Mouse (Mus musculus) ovary, adult 18-20 months (tissue): ENCODE measurements at regions not wholly inside any gene's neighbourhood (a gene's known extent, or its start where the extent isn't known, plus 50 kb on each side); places are given as distances from the start of the nearest gene placed in this dataset.

Experiments used
- DNase-seq: peaks from one replicate; pipeline ENCODE4 v3.0.0; 2022; ENCODE audit warnings: low spot score, mixed read lengths

- no peak for DNase-seq
These were observed 186.7 kb upstream of the Robo2 start for GRCm38 (mm10) chr16:74598361-74598760.

- DNase-seq = peak; percentile 63
These were observed 186.2 kb upstream of the Robo2 start for GRCm38 (mm10) chr16:74597735-74598340.

GRCm38 (mm10) chr16:74591896-74592295, 180.3 kb upstream of the Robo2 start:
- DNase-seq = no peak

GRCm38 (mm10) chr16:74582645-74583423, 171.2 kb upstream of the Robo2 start:
- no peak for DNase-seq

- DNase-seq = no peak
These were observed 136.7 kb upstream of the Robo2 start for GRCm38 (mm10) chr16:74548374-74548773.

- DNase-seq = no peak
These were observed 118.9 kb upstream of the Robo2 start for GRCm38 (mm10) chr16:74530531-74530930.

GRCm38 (mm10) chr16:74528245-74528644, 116.6 kb upstream of the Robo2 start:
- no peak for DNase-seq

GRCm38 (mm10) chr16:74526521-74526920, 114.9 kb upstream of the Robo2 start:
- DNase-seq = no peak

- no peak for DNase-seq
These were observed 108.9 kb upstream of the Robo2 start for GRCm38 (mm10) chr16:74520501-74520900.

GRCm38 (mm10) chr16:74517888-74518287, 106.3 kb upstream of the Robo2 start:
- DNase-seq = no peak

GRCm38 (mm10) chr16:74517374-74517773, 105.7 kb upstream of the Robo2 start:
- no peak for DNase-seq

- no peak for DNase-seq
These were observed 102.9 kb upstream of the Robo2 start for GRCm38 (mm10) chr16:74514481-74514880.

- DNase-seq = no peak
These were observed 98.8 kb upstream of the Robo2 start for GRCm38 (mm10) chr16:74510383-74510782.

- DNase-seq = no peak
These were observed 97.9 kb upstream of the Robo2 start for GRCm38 (mm10) chr16:74509489-74509888.

- no peak for DNase-seq
These were observed 95.1 kb upstream of the Robo2 start for GRCm38 (mm10) chr16:74506719-74507118.

GRCm38 (mm10) chr16:74506173-74506709, 94.6 kb upstream of the Robo2 start:
- DNase-seq = no peak

- no peak for DNase-seq
These were observed 92.8 kb upstream of the Robo2 start for GRCm38 (mm10) chr16:74504426-74504825.

GRCm38 (mm10) chr16:74500687-74501086, 89.1 kb upstream of the Robo2 start:
- DNase-seq = no peak

GRCm38 (mm10) chr16:74467745-74468420, 56.3 kb upstream of the Robo2 start:
- DNase-seq = no peak

GRCm38 (mm10) chr16:74467159-74467558, 55.5 kb upstream of the Robo2 start:
- no peak for DNase-seq

GRCm38 (mm10) chr16:74464835-74465234, 53.2 kb upstream of the Robo2 start:
- DNase-seq = no peak

GRCm38 (mm10) chr16:74464290-74464689, 52.7 kb upstream of the Robo2 start:
- no peak for DNase-seq

GRCm38 (mm10) chr16:74462436-74462835, 50.8 kb upstream of the Robo2 start:
- no peak for DNase-seq
